Mouse (Mus musculus) adrenal gland, postnatal 36 days (tissue): ENCODE results near the gene Uvrag. TPM values are rescaled to one million over a fixed set of nuclear protein-coding genes. Genes with fewer than 3 reads are reported as not detected.
A peak's percentile ranks its signal among the peaks of the same experiment; 100 is the strongest.

Source experiments
- DNase-seq, 2 experiments: peaks; one replicate each; pipeline ENCODE4 v3.0.0; 2021; ENCODE audit warnings: mixed read lengths in 1 of 2
- total RNA-seq, 2 experiments: library from RNA; stranded (reverse); gene quantifications; 2 replicates each; pipeline ENCODE4 v1.2.3; 2021

Uvrag gene
- total RNA-seq, 2 experiments from 2014 or later = 31.2 to 36.3 TPM

DNA sequence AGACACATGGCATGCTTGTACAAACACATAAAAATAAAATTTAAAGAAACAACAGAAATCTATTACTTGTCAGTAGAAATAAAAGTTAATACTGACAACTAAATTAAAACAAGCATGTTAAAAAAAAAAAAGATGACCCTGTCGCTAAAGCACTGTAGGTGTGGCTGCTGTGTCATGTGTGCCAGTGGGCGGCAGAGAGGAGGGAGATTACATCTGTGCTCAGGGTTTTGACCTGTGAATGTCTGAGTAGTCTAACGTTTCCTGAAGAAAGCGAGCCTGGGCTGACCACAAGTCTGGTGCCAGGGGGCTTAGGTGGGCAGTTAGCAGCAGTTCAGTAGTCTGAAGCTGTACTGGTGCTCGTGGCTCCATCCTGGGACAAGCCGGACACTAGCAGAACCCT is 205.2 kb downstream of the Uvrag start:
- DNase-seq = no peak

DNA sequence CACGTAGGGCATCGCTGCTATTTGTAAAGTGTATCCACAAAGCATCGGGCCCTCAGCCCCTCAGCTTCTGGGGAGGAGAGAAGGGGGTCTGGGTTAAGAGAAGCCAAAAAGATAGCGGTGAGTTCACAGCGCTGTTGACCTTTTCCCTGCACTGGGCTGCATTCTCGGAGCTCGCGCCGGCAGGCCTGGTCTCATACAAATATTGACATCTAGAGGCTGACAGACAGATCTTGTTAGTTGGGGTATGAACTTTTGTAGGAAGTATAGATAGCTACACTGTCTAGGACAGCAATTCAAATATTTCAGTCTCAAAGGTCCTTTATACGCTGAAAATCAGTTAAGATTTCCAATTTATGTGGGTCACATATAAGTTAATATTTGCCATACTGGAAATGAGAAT is 205.7 kb downstream of the Uvrag start:
- no peak for DNase-seq

GRCm38 (mm10) chr7:98928336-98929025 is 212.5 kb downstream of the Uvrag start:
- DNase-seq = peak; percentile 27 to 41

GRCm38 (mm10) chr7:98926906-98927528 is 213.9 kb downstream of the Uvrag start:
- no peak for DNase-seq

GRCm38 (mm10) chr7:98924380-98924869 is 216.5 kb downstream of the Uvrag start:
- no peak for DNase-seq

DNA sequence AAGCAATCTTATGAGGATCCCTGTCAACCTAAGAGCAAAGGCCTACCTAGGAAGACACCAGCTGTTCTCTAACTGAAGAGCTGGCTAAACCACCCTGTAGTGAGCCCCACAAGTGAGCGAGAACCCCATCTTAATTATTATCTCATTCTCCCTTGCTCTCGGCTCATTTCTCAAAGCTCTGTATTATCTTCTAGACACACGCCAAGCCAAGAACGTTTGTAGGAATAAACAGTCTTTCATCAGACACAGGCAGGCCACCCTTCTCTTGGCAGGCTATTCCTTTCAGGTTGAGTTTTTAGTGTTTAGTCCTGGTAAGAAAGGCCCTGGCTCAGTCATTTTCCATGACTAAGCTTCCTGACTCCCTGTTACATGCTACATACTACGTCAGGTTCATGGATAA is 218.0 kb downstream of the Uvrag start:
- no peak for DNase-seq

GRCm38 (mm10) chr7:98917407-98917806 is 223.5 kb downstream of the Uvrag start:
- no peak for DNase-seq

DNA sequence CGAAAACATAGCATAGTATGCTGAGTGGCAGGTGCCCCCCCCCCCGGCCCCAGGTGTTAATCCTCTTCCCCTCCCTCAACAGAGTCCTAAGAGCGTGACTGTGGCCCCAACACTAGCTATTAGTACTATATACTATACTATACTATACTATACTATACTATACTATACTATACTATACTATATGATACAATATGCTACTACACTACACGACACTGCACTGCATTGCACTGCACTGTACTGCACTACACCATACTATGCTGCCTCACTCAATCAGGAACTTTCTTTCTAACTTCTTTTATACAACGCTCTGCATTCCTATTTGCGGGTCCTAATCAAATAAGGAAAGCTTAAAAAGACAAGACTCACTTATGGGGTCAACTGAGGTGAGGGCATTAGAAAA is 224.4 kb downstream of the Uvrag start:
- no peak for DNase-seq

DNA sequence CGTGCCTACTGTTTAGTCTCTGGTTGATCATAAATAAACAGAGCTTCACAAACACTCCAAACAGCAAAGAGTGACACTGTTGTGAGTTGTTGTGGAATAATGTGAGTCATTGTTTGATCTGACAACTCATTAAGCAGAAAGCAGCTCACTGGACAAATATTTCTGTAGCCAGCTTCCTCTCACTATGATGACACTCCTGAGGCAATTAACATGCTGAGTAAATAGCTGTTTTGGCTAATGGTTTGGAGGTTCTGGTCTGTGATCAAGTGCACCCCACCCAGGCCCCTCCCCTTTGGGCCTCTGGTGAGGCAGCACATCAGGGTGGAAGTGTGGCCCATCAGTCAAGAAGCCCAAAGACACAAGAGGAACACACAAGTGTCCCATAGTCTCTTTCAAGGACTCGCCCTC is 228.0 kb downstream of the Uvrag start:
- DNase-seq = no peak

GRCm38 (mm10) chr7:98911276-98911675 is 229.7 kb downstream of the Uvrag start:
- no peak for DNase-seq

DNA sequence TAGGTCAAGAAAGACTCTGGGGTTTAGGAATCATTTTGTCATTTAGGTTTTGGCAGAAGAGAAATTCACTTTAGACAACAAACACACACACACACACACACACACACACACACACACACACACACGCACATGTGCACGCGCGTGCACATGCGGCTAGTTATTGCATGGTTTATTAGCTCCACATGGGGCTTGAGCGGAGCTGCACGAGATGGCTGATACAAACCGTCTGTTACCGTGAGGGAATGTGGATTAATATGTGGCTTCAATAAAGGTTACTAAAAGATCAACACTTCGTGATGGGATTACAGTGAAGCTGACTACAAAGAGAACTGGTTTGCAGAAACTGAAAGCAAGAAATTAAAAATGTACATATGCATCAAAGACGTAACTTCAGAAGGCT is 230.2 kb downstream of the Uvrag start:
- no peak for DNase-seq

GRCm38 (mm10) chr7:98910164-98910563 is 230.8 kb downstream of the Uvrag start:
- no peak for DNase-seq

- no peak for DNase-seq
Observed at GRCm38 (mm10) chr7:98907476-98907875, 233.5 kb downstream of the Uvrag start.

GRCm38 (mm10) chr7:98904659-98905362 is 236.1 kb downstream of the Uvrag start:
- DNase-seq = peak; percentile 43 to 70

DNA sequence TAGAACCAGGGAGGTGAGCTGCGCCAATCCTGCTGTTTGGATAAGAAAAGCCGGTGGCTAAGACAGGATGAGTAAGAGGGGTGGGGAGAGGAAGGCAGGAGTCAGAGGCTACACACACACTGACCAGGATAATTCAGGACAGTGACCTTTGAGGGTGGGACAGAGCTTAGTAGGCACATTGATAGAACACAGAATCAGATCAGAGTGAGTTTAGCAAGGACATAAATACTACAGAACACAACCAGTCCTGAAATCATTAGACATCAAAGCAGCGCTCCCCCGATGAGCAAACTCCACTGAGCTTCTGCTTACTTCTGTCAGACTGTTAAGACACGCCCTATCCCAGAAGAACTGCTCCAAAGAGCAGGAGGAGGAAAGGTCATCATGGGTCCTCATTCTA is 237.1 kb downstream of the Uvrag start:
- DNase-seq = peak in 1 of 2 experiments; percentile 44

- DNase-seq = no peak
Observed at GRCm38 (mm10) chr7:98901120-98901519, 239.8 kb downstream of the Uvrag start.

DNA sequence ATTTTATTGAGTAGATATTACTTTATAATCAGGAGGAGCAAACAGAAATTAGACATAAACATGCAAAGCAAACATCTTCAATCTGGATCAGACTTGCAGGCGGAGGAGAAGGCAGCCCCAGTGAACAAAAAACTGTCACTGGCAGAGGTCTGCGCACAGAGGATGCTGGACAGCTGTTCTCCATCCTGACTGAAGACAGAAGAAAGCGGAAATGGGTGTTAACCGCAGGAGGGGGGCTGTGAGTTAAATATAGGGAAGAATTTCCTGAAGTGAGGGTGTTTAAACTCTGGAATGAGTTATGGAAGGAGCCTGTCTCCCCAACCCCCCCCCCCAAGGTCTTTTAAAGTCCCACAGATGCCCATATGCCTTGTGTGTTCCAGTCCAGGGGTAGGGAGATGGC is 241.1 kb downstream of the Uvrag start:
- DNase-seq = peak in 1 of 2 experiments; percentile 20

- DNase-seq = no peak
Observed at GRCm38 (mm10) chr7:98897323-98897722, 243.6 kb downstream of the Uvrag start.

- no peak for DNase-seq
Observed at GRCm38 (mm10) chr7:98895501-98896095, 245.3 kb downstream of the Uvrag start.

- no peak for DNase-seq
Observed at GRCm38 (mm10) chr7:98894768-98895167, 246.2 kb downstream of the Uvrag start.

DNA sequence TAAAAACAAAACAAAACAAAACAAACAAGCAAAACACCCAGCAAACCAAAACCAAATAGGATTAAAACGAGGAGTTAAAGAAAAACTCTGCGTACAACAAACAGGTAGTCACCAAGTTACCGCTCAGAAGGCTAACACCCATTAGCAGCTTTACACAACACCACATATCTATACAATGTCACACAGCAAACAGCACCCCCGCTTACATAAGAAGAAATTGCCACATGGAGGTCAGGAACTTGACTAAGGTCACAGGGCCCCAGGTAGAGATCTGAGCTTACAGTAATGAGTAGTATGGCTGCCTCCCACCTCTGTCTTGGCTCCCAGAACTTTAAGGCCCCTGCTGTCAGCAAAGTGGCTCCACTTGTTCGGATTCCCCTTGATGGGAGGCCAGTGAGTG is 246.6 kb downstream of the Uvrag start:
- no peak for DNase-seq

GRCm38 (mm10) chr7:98893144-98893543 is 247.8 kb downstream of the Uvrag start:
- no peak for DNase-seq

GRCm38 (mm10) chr7:98889211-98889610 is 251.7 kb downstream of the Uvrag start:
- DNase-seq = no peak
